Mouse (Mus musculus) myocyte (in vitro differentiated cells): ENCODE measurements around the gene Unk.

Experiments
- E2F4 ChIP-seq: IDR thresholded peaks from one replicate; pipeline ENCODE4 v1.6.1; 2011; ENCODE audit warnings: mild to moderate bottlenecking, control low read depth, moderate library complexity; ENCODE audit not compliant: insufficient read depth
- MYOG ChIP-seq, 3 experiments: IDR thresholded peaks; one replicate each; pipeline ENCODE4 v1.6.1; 2011; ENCODE audit warnings: control low read depth in 2 of 3, low read depth in 2 of 3, mild to moderate bottlenecking in 2 of 3; ENCODE audit not compliant: insufficient read length in 2 of 3, control insufficient read depth in 1 of 3, insufficient read depth in 1 of 3
- POLR2A ChIP-seq: IDR thresholded peaks from one replicate; pipeline ENCODE4 v1.6.1; 2011; ENCODE audit warnings: low read depth, mild to moderate bottlenecking, control low read depth, moderate library complexity; ENCODE audit not compliant: insufficient read length
- POLR2AphosphoS2 ChIP-seq: IDR thresholded peaks from one replicate; pipeline ENCODE4 v1.6.1; 2011; ENCODE audit warnings: low read depth, control low read depth; ENCODE audit not compliant: insufficient read length
- SRF ChIP-seq: IDR thresholded peaks from one replicate; pipeline ENCODE4 v1.6.1; 2011; ENCODE audit warnings: low read depth; ENCODE audit not compliant: control insufficient read depth, insufficient read length
- TCF12 ChIP-seq: IDR thresholded peaks from one replicate; pipeline ENCODE4 v1.6.1; 2011; ENCODE audit warnings: mild to moderate bottlenecking, control low read depth; ENCODE audit not compliant: poor library complexity, insufficient read depth, severe bottlenecking
- USF1 ChIP-seq: IDR thresholded peaks from one replicate; pipeline ENCODE4 v1.6.1; 2011; ENCODE audit warnings: low read depth, mild to moderate bottlenecking, control low read depth, moderate library complexity

GRCm38 (mm10) chr11:116110131-116110530 lies 80.0 kb downstream of the Unk start:
- TF ChIP-seq POLR2A (peak; percentile 86), E2F4 (peak; percentile 35), TCF12 (no peak), USF1 (no peak), POLR2AphosphoS2 (peak; percentile 96), MYOG (IDR thresholded peaks at IDR 0.05; ENCODE audit: control insufficient read depth in 1 of 3, insufficient read depth in 1 of 3, insufficient read length in 2 of 3, low read depth in 2 of 3) (peak in 2 of 3 experiments; percentile 7 to 42), SRF (no peak)
